Mouse (Mus musculus) T-cell, adult 2 months (primary cell): ENCODE results near the gene Pip5k1b.

Experiments
- DNase-seq: peaks from one replicate; pipeline ENCODE4 v3.0.0; 2022; ENCODE audit warnings: low spot score

Pip5k1b gene

DNA sequence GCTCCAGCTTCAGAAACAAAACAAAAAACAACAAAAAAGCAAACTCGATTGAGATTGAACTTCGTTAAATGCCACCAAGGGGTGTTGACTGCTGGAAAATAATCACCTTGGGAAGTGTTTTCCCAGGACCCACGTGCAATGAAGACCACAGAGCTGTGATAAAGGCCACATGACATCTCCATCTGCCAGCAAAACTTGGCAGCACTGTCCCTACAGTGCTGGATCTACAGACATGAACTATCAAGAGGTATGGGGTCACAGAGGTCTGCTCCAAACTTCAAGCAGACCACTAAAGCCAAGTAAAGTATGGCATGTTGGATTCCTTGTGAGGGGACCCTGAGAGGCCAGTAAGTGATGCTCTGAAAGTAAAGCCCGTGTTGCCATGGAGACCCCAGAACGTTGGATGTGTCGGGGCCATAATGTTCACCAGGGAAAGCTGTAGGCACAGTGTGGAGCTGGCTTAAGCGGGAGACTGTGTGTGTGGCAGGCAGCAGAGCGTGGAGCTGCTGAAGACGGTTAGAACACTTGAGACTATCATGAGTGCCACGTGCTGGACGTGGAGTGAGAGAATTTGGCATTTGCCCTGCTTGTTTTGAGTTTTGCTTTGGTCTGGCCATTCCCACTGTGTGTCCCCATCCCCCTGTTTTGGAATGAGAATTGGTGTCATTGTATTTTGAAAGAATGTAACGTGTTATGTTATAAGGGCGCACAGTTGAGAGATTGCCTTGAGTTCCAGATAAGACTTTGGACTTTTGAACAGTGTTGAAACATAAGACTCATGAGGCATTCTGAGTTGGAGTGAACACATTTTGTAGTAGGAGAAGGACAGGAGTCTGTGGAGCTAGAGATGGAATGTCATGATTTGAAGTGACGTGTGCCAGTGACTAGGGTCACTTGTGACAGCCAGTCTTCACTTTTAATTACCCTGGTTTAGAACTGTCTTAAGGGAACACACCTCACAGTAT lies 12.0 kb downstream of the Pip5k1b start:
- no peak for DNase-seq

DNA sequence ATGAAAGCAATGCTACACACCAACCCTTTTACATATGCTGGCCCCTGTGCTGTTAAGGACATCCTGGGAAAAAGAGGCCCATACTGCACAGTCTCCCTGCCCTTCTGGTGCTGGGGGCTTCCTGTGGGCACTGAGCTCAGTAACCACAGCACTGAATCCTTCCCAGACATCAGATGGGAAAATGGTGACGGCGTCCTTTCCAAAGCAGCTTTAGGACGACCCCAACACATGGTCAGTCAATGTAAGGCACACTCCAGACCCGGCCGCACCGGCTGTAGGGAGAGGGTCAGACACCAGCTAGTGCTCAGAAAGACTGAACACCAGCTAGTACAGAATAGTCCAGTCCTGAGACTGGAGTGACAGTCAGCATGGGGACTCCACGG lies 13.4 kb downstream of the Pip5k1b start:
- no peak for DNase-seq

DNA sequence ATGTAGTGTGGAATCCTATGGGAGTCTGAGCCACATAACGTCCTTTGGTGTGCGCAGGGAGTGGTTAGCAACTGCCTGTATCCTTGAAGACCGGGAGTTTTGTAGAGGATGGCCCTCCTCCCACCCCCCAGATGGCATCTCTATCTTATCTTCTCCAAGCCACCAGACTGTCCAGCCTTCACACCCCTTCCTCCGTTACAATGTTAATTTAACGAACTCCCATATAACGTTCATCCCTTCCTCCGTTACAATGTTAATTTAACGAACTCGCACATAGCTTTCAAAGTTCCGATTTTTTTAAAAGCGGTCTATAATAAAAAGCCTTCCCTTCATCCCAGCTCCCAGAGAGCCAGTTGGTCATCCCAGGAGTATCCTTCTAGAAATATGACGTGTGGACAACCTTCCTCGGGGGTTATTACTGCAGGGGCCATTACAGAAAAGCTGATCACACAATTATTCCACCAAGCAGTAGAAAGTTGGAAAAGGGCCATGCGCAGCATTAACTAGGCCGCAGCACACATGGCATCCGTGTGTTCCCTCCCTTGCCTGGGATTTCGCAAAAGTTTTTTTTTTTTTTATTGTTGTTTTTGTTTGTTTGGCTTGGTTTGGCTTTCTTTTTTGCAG lies 13.9 kb downstream of the Pip5k1b start:
- no peak for DNase-seq

DNA sequence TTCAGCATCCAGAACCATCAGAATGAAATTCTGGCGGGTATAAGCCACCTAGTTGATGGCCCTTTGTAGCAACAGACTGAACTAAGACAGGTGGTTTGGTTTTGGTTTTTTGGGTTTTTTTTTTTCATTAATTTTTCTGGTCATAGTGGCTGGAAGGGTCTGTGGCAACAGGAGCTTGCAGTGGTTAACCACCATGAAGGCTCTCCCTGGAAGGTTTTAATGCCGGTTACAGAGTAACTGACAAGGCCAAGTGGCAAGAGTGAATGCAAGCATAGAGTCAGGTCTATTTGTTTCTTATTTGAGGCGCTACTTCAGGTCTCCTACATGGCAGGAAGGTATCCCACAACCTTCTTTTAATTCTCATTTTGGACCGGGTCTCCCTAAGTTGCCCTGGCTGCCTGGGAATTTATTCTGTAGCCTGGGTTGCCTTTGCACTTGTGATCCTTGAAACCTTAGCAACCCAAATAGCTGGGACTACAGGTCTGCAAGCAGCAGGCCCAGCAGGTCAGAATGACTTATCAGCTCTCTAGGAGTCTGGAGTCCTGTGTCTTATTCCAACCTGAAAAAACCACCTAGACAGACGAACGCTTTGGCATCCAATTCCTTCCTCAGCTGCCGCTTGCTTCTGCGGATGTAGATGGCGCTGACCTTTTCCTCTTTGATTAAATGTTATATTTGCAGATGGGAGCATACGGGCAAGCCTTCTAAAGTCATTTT lies 14.6 kb downstream of the Pip5k1b start:
- no peak for DNase-seq

DNA sequence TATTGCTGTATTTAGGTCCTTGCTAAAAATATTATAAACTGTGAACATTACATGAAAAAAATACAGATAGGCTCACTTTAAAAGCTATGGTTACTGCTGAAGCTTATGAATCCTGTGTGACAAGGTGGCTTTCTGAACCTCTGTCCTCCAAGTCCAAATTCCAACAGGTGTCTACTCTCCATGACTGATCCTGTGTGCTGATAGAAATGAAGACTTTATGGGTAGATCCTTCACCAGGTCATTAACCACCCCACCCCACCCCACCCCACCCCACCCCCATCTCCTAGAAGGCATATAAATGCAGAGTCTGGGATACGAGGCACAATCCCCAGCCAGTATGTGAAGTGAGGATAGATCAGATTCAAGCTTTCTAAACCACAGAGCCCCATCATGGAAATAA lies 16.6 kb downstream of the Pip5k1b start:
- DNase-seq: no peak

DNA sequence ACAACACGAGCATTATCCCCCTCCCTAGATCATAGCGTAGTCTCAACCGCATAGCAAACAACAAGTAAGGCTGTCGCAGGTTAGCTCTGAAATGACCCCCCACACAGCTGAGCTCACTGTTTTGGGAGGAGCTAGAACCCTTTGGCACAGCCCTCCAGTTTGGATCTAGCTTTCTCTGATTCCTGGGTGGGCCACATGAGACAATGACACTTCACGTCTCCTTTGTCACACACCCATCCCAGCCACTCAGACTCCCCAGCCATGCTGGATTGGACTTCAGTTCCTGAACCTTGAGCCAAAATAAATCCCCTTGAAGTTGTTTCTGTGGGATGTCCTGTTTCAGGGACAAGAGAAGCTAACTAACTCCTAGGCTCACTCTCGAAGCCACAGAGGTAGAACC lies 17.5 kb downstream of the Pip5k1b start:
- DNase-seq: no peak

DNA sequence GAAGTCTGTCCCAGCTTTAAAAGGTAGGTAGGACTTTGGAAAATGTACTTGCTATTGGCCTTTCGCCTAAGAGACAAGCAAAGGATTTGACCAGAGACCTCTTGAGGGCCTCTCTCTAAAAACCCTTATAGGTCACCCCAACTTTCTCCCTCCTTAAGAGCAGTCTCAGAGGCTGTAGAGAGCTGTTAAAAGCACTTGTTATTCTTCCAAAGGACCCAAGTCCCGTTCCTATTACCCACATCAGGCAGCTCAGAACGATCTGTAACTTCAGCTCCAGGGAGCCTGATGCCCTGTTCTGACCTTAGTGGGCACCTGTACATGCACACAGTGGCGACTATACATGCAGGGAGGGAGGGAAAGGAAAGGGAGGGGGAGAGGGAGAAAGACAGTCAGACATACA lies 18.0 kb downstream of the Pip5k1b start:
- no peak for DNase-seq

DNA sequence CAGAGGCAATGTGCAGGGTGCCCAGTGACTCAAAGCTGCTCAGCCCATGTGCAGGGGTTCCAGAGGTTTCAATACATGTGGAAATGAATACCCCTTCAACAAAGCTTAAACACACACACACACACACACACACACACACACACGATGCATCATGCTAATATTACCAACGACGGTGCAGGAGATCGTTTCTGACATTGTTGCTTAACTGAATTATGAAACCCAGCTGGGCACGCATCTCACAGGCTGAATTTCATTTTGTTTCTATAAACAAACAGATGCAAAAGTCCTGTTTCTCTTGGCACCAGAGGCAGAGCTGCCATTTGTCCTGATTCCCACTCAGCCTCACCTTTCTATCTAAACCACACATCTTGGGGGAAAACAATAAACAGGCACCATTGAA lies 18.8 kb downstream of the Pip5k1b start:
- DNase-seq: no peak

DNA sequence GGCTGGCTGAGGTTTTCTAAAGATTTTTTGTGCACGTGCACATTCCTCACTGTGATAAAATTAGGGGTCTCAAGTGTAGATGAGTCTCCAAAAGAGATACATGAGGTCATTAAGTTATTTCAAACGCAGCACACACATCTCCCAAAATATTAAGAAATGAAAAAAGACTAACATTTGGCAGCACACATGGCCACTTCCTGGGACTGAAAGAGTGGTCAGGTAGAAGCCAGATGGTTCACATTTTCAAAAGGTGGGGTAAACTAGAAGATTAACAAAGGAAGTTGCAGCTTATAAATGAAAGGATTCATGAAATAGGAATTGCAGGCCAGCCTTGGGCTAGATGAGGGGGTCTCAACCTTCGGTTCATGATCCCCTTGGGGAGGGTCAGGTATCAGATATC lies 19.4 kb downstream of the Pip5k1b start:
- DNase-seq: no peak

DNA sequence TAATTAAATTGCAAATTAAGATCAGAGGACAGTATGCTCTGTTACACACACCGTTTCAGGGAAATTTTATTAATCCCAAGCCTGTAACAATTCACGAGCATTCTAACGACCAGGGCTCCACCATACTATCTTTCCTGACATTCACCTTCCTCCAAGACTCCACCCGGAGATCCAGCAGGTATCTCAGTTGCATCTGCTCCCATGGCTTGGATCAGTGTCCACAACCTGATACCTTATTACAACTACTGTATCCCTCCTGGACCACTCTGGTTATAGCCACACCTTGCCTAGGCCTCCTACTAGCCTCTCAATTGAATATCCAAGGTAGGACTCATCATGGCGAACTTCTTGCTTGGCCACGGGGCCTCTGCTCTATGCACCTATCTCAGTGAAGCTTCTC lies 20.5 kb downstream of the Pip5k1b start:
- no peak for DNase-seq

DNA sequence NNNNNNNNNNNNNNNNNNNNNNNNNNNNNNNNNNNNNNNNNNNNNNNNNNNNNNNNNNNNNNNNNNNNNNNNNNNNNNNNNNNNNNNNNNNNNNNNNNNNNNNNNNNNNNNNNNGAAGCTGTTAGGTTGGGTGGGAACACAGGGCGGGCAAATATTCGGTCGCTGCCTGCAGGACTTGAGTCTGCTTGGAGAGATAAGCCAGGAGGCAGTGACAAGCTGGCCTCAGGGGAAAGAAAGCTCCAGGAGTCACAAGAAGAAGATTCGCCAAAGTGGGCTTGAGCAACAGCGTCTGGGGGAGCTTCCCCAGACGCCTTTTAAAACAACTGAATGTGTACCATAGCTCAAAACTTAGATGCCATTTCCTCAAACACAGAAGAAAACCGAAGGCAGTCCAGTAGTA lies 20.9 kb downstream of the Pip5k1b start:
- no peak for DNase-seq

DNA sequence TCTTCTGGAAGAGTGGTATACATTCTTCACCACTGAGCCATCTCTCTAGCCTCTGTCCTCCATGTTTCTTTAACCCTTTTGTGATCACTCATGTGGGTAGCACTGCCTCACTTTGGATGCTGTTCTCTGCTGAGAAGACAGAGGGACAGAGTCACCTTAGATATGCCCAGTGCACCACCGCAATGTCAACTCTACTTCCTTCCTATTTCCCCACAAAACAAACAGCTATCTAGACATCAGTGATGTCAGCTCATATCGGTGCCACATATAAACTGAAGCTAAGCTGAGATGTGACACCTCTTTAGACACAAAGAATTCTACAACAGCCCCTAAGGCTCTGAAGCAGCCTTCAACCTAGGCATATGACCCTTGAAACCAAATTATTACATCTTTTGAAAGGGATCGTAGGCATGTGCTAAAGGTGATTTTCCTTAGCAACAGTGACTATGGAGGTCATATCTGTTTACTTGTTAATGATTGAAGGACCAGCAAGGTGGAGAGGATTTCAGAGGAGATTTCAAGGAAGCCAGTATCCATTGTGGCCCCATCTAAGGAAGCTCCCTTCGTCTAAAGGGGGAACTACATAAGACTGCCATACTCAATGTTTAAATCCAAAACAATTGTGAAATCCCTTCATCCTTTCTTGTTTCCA lies 26.6 kb downstream of the Pip5k1b start:
- no peak for DNase-seq

DNA sequence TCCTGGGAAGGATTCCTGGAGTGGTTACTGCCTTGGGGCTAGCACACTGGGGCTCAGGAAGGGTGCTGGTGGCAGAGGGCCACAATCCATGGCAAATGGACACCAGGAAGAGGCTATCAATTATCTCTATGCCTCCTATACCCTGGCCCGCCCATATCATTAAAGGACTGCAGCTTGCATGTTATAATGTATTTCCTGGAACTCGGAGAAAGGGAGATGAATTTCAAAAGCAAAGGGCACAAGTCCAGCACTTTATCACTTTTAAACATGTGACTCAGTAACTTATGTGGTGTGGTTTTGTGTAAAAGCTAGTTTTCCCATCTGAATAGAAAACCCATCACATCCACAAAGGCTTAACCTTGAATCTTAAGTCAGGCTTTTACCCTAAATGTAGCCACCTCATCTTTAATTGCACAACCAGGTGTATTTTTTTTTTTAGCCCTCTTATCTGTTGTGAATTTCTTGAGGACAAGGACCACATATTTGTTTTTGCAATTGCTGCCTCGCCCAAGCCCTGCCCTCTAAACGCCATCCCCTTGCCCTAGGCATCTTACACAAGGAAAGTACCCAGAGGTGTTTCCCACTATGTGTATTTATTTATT lies 27.4 kb downstream of the Pip5k1b start:
- no peak for DNase-seq

DNA sequence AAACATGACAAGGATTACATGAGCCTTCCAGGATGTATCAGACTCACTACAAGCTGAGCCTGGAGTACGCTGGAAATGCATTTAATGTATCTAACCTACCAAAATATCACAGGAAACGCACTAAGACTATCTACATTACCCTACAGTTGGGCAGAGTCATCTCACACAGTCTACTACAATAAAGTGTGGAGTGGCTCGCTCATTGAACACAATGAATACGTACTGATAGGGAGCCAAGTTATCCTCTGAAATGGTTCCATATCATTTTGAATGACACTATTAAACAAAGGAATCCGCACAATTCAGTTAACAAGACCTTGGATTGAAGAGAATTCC lies 28.1 kb downstream of the Pip5k1b start:
- no peak for DNase-seq

DNA sequence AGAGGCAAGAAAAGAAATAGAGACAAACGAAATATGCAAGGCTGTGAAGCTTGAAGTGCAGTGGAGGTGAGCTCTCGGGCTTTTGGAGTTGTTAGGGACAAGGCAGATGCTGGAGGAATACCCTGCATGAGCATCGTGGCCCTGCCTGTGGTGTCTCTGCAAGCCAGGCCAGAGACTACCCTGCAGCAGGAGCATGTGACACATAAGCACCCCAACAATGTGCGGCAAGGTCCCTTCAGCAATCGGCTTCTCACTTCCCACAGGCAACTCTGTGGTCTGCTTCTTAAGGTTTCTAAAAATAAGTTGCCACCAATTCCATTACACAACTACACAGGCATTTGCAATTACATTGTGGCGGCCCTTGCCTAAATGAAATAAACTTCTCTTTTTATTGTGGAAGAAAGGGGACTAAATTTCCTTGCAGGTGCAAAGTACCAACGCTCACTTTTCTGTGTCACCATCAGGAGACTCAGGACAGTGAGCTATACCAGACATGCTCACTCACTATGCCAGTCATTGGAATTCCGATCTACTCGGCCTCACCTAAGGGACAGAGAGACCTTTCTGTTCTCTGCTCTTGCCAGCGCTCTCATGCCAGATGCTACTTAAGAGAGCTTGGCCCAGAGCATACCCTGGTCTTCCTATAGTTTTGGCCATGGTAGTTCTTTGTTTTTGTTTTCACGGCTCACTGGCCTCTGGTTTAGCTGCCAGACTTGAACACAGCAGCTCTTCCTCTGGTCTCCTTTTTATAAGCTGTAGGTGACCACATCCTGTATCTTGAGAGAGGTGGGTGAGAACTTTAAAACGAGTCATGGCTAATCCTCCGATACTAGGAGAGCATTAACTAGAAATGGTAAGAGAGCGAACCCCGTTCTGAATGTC lies 28.7 kb downstream of the Pip5k1b start:
- DNase-seq: peak; percentile 15

DNA sequence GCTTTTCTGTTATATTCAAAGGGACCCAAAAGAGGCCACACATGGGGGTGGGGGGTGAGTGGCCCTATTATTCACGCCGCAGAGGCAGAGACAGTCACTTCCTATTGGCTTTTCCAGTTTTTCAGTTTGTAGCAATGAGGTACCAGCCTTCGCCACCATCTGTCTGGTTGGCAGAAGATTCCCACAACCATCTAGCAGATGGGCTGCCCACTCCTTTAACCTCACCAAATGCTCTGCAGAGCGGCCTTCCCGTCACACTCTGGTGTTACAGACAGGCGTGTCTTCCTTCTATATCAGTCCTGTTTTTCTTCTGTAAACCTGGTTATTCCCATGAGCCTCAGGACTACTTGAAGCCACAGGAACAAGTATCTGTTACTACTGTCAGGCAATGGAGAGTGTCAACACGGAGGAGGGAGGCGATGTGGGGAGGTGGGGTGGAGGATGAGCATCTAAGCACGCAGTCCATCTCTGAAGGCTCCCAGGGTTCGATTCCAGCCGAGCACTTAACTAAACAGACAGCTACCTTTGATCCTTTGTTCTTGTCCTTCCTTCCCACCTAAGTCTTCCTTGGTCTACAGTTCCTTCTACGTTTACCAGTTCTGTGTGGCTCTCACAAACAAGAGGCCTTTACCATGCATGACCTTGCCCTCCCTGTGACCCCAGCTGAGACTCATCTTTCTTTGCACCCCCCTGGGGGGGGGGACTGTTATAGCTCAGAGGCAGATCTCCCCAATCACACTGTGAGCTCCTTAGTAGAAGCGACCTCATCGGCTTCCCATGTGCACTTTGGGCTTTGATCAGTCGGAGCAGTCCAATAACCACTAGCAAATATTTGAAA lies 32.0 kb downstream of the Pip5k1b start:
- DNase-seq: no peak

DNA sequence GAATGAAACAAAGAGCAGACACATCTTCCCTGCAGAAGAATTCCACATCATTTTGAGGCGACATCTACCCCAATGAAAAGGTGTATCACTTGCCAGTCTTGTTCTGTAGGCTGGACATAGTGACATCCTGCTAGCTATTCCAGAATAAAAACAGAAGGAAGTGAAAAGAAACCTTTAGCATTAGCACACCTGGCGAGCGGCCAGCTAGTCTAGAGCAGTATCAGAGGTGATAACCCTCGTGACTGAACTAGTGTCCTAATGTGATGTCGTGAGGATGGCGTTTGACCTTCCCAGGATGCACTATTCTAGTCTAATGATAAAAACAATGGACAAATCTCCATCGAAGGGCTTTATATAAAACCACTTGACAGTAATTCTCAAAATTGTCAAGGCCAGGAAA lies 33.7 kb downstream of the Pip5k1b start:
- DNase-seq: no peak

DNA sequence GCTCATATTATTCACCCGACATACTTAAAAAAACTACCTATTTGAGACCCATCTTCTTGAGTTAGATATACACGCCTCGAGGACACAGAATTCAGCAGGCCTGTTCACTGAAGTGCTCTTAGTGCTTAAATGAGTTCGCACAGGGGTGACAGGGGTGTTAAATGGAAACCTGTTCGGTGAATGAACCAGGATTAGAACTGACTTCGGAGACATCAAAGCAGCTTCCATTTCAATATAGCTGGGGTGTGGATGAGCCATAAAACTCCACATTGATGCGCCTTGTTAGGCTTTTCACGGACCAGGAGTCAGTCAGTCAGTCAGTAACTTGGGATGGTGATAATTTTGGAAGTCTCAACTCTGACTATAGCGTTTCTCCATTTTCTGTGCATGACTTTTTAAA lies 34.5 kb downstream of the Pip5k1b start:
- DNase-seq: no peak

DNA sequence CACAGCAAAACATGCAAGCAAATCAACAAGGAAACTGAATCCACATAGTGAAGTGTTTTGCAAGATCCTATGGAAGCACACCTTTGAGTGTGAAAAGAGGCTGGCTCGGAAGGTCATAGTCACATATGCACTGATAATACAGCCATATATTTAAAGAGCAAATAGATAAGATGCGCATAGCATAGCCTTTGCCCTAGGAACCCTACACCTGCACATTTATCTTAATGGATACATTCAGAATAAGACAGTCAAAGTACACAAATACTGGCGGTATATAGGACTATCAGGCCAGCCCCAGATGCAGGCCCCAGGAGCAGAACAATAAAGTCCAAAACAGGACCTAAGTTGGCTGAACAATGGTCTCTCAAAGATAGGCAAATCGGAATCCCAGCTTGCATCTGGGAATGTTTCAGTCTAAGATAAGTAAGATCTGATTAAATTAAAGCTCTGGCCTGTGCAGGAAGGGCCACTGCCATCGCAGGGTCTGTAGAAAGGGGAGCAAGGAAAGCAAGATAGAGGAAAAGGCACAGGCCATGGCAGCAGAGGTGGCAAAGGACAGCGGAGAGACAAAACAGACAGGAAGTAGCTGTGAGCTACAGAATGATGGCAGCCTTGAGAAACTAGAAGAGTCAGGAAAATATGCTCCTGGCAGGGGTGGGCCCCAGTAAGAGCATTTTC lies 35.8 kb downstream of the Pip5k1b start:
- DNase-seq: no peak

DNA sequence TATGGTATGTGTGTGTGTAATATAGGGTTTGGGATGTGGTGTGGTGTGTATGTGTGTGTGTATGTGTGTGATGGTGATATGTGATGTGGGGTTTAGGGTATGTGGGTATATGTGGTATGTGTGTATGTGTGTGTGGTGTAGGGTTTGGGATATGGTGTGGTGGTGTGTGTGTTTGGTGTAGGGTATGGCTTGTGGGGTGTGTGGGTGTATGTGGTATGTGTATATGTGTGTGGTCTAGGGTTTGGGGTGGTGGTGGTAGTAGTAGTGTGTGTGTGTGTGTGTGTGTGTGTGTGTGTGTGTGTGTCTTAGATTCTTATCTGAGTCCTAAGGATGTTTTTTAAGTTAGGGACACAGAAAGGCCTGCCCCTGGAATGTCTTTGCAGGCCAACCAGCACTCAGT lies 37.3 kb downstream of the Pip5k1b start:
- DNase-seq: no peak
